Mouse (Mus musculus): Measurements from ENCODE around the gene Arhgef19. TPM values are rescaled to one million over a fixed set of nuclear protein-coding genes. Genes with fewer than 3 reads are reported as not detected.

Arhgef19 gene
- total RNA-seq, 1 experiment from 2014 or later = not detected

DNA sequence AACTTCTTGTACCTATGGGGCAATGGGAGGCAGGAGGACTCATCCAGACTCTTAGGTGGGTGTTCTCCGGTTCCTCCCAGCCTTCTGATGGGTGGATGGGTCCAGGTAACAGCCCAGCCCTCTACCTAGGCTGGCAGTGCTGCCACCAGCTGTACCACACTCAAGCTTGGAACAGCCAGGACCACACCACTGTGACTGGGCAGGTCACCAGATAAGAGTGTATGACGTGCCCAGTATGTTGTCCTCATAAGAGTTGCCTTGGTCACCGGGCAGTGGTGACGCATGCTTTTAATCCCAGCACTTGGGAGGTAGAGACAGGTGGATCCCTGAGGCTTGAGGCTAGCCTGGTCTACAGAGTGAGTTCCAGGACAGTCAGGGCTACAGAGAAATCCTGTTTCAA lies 6.1 kb upstream of the Arhgef19 start:
- no peak for ATAC-seq (ENCODE audit: extremely low read depth, insufficient number of reproducible peaks, low FRiP score, poor library complexity, severe bottlenecking)

DNA sequence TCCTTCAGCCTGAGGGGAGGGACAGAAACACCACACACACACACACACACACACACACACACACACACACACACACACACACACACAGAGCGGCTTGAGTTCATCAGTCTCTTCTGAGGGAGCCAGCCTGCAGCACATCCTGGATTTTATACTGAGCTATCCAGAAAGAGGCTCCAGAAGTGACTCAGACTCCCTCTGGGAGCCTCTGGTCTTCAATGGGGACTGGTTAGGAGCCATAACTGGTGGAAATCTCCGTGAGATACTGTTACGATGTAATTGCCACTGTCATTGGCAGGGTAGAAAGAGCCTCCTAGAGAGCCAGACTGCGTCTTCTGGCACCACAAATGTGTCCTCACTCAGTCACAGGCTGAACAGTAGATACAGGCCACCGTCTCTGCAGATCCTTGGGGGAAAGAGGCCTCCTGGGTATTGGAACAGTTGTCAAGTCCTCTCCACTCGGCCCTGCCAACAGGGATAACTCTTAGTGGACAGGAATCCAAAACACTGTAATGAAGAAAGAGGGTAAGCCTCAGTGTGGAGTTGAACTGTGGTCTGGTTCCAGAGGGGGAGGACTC lies 3.7 kb upstream of the Arhgef19 start:
- no peak for ATAC-seq (ENCODE audit: extremely low read depth, insufficient number of reproducible peaks, low FRiP score, poor library complexity, severe bottlenecking)

- ATAC-seq (ENCODE audit: extremely low read depth, insufficient number of reproducible peaks, low FRiP score, poor library complexity, severe bottlenecking) = no peak
Observed at GRCm38 (mm10) chr4:141236856-141237255, 2.4 kb upstream of the Arhgef19 start.

- no peak for ATAC-seq (ENCODE audit: extremely low read depth, insufficient number of reproducible peaks, low FRiP score, poor library complexity, severe bottlenecking)
Observed at GRCm38 (mm10) chr4:141238492-141239387, 559 bp upstream of the Arhgef19 start.

- ATAC-seq (ENCODE audit: extremely low read depth, insufficient number of reproducible peaks, low FRiP score, poor library complexity, severe bottlenecking) = no peak
Observed at GRCm38 (mm10) chr4:141240617-141241016, 1.3 kb downstream of the Arhgef19 start.

GRCm38 (mm10) chr4:141241861-141242260 lies 2.6 kb downstream of the Arhgef19 start:
- ATAC-seq (ENCODE audit: extremely low read depth, insufficient number of reproducible peaks, low FRiP score, poor library complexity, severe bottlenecking) = no peak

GRCm38 (mm10) chr4:141242651-141243241 lies 3.4 kb downstream of the Arhgef19 start:
- ATAC-seq (ENCODE audit: extremely low read depth, insufficient number of reproducible peaks, low FRiP score, poor library complexity, severe bottlenecking) = no peak

- no peak for ATAC-seq (ENCODE audit: extremely low read depth, insufficient number of reproducible peaks, low FRiP score, poor library complexity, severe bottlenecking)
Observed at GRCm38 (mm10) chr4:141243636-141244035, 4.3 kb downstream of the Arhgef19 start.

DNA sequence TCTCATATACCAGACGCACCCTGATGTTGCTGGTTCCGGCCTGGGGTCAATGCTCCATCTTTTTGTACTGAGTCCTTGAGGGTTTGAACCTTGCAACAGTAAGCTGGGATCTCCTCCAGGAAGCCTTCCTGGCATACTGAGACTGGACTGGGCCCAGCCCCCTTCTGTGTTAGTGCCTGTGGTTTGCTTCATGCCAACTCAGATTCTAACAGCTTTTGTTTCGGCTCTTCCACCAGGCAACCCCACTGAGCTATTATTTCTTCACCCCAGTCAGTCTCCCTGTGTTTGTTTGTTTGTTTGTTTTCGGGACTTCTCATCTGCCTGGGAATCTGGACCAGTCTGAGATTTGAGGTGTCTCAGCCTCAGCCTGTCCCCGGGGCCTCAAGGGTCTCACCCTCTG lies 5.1 kb downstream of the Arhgef19 start:
- ATAC-seq (ENCODE audit: extremely low read depth, insufficient number of reproducible peaks, low FRiP score, poor library complexity, severe bottlenecking) = no peak

DNA sequence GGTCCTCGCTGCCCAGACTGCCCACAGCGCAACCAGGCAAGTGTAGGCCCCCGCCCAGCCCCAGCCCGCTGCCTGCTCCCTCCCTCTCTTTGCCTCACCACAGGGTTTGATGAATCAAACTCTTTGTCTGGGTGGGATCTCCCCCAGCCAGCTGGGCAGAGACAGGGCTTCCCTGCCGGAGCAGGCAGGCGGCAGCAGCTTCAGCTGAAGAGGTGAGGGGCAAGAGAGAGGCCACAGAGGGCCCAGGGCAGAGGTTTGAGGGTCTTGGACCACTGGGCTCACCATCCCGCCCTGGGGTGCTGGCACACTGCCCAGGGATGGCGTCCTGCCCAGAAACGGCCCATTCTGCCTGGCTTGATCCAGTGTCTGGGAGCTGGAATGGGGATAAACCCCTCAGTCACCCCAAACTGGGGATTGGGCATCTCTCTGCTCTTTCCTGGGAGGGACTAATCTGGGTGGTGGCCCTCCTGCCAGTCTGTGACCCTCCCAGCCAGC lies 5.7 kb downstream of the Arhgef19 start:
- no peak for ATAC-seq (ENCODE audit: extremely low read depth, insufficient number of reproducible peaks, low FRiP score, poor library complexity, severe bottlenecking)

- ATAC-seq (ENCODE audit: extremely low read depth, insufficient number of reproducible peaks, low FRiP score, poor library complexity, severe bottlenecking) = no peak
Observed at GRCm38 (mm10) chr4:141246089-141246997, 7.0 kb downstream of the Arhgef19 start.

DNA sequence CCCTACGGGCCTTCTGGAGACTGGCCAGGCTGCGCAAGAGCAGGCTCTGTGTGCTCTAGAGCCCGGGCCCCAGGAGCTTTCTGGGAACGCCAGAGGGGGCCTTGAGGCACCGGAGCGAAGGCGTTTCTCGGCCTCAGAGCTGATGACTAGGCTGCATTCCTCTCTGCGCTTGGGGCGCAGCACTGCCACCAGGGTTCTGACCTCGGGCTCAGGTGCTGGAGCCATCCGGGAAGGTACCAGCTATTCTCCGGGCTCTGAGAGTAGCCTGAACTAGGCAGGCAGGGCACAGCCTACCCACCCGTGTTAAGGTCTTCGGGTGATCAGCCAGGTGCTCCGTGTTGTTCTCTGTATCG lies 7.7 kb downstream of the Arhgef19 start:
- ATAC-seq (ENCODE audit: extremely low read depth, insufficient number of reproducible peaks, low FRiP score, poor library complexity, severe bottlenecking) = no peak

DNA sequence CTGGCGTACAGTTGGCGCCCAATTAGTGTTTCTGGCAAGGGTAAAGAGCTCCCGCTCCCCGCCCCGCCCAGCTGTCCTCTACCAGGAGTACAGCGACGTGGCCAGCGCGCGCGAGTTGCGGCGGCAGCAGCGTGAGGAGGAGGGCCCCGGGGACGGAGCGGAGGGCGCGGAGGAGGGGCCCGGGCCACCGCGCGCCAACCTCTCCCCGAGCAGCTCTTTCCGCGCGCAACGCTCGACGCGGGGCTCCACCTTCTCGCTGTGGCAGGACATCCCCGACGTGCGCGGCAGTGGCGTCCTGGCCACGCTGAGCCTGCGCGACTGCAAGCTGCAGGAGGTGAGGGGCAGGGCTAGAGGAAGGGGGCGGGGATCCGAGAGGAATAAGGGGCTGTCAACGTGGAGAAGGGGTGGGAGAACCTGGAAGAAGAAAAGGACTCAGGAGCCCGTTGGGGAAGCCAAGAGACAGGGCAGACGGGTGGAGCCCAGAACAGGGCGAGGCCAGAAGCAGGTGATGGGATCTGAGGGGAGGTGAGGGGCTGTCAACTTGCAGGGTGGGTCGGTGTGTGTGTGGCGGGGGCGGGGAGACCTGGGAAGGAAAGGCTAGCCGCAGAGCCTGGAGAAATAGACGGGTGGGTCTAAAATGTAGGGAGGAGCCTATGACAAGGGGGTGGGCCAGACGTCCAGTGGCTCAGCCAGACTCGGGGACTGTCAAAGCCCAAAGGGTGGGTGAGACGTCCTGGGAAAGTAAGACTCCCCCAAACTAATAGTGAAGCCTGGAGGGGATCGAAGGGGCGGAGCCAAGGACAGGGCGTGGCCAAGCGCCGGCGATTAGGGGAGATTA lies 8.7 kb downstream of the Arhgef19 start:
- no peak for ATAC-seq (ENCODE audit: extremely low read depth, insufficient number of reproducible peaks, low FRiP score, poor library complexity, severe bottlenecking)

- ATAC-seq (ENCODE audit: extremely low read depth, insufficient number of reproducible peaks, low FRiP score, poor library complexity, severe bottlenecking) = no peak
Observed at GRCm38 (mm10) chr4:141248614-141248978, 9.3 kb downstream of the Arhgef19 start.

- no peak for ATAC-seq (ENCODE audit: extremely low read depth, insufficient number of reproducible peaks, low FRiP score, poor library complexity, severe bottlenecking)
Observed at GRCm38 (mm10) chr4:141249383-141249782, 10.1 kb downstream of the Arhgef19 start.

- ATAC-seq (ENCODE audit: extremely low read depth, insufficient number of reproducible peaks, low FRiP score, poor library complexity, severe bottlenecking) = no peak
Observed at GRCm38 (mm10) chr4:141251071-141251470, 11.8 kb downstream of the Arhgef19 start.

GRCm38 (mm10) chr4:141252641-141253040 lies 13.3 kb downstream of the Arhgef19 start:
- no peak for ATAC-seq (ENCODE audit: extremely low read depth, insufficient number of reproducible peaks, low FRiP score, poor library complexity, severe bottlenecking)

DNA sequence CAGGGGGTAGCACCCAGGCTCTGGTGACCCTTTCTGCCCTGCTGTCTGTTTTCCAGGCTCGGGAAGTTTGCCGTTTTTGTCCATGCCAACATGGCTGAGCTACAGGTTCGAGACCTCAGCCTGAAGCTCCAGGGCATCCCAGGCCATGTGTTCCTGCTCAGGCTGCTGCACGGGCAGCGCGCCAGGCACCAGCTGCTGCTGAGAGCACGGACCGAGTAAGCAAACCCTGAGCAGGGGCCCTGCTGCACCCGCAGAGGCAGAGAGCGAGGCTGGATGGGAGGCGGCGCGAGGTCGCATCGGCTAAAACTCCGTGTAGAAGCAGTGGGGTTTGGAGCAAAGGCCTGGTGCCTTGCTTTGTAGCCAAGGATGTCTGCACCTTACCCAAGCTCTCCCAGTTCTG lies 14.9 kb downstream of the Arhgef19 start:
- no peak for ATAC-seq (ENCODE audit: extremely low read depth, insufficient number of reproducible peaks, low FRiP score, poor library complexity, severe bottlenecking)
